Mouse (Mus musculus) kidney, adult 2 months (tissue): ENCODE measurements around the gene Adamtsl3. TPM values are rescaled to one million over a fixed set of nuclear protein-coding genes. Genes with fewer than 3 reads are reported as not detected.

Experiments
- DNase-seq: peaks from one replicate; pipeline ENCODE4 v3.0.0; 2021
- H3K27ac ChIP-seq: fragments of 200-500 bp; 2 replicates; pipeline ENCODE4 v1.5.1; 2012; ENCODE audit warnings: low read depth, low read length, control low read depth, inconsistent platforms; ENCODE audit not compliant: insufficient read depth
- H3K27me3 ChIP-seq: fragments of 200-500 bp; replicated peaks from 2 replicates; pipeline ENCODE4 v1.6.1; 2012; ENCODE audit warnings: mild to moderate bottlenecking, moderate library complexity, low read length, inconsistent platforms; ENCODE audit not compliant: control insufficient read depth, insufficient read depth
- H3K36me3 ChIP-seq: fragments of 200-500 bp; 2 replicates; pipeline ENCODE4 v1.6.1; 2012; ENCODE audit warnings: mild to moderate bottlenecking, moderate library complexity, low read length, inconsistent platforms; ENCODE audit not compliant: control insufficient read depth, insufficient read depth
- H3K4me1 ChIP-seq: fragments of 200-500 bp; 2 replicates; pipeline ENCODE4 v1.6.1; 2011; ENCODE audit warnings: low read length; ENCODE audit not compliant: control insufficient read depth, insufficient read depth
- H3K4me3 ChIP-seq: fragments of 200-500 bp; 2 replicates; pipeline ENCODE4 v1.5.1; 2011; ENCODE audit warnings: mild to moderate bottlenecking, low read depth, low read length, control low read depth; ENCODE audit not compliant: insufficient read depth
- CTCF ChIP-seq: fragments of 200-500 bp; conservative IDR thresholded peaks from 2 replicates; pipeline ENCODE4 v1.5.1; 2011; ENCODE audit warnings: low read depth, mild to moderate bottlenecking, control low read depth, low read length, moderate library complexity, mixed read lengths; ENCODE audit not compliant: insufficient read depth, insufficient read length
- POLR2A ChIP-seq: fragments of 200-500 bp; IDR thresholded peaks from one replicate; pipeline ENCODE4 v1.6.1; 2011; ENCODE audit warnings: low read depth, low read length, control low read depth
- WGBS: fragments of 180-500 bp; shearing (Covaris S2); methylation state at CpG from one replicate; pipeline ENCODE4 v1.1.7; 2018; 5-methylcytosine and 5-hydroxymethylcytosine counted together
- polyA plus RNA-seq: library from polyadenylated mRNA; depleted of rRNA; stranded (reverse); fragments of >200 nt; gene quantifications from 2 replicates; pipeline ENCODE4 v1.2.3, GENCODE M21; 2012; rRNA removed

Adamtsl3 gene
- polyA plus RNA-seq, 1 experiment, result 0.41 TPM

- TF ChIP-seq CTCF (no peak), POLR2A (no peak)
- DNase-seq, result no peak
- H3K4me3 ChIP-seq, result no peak overlapping the region
- no peak overlapping the region for H3K27ac ChIP-seq
- no peaks in the 10 kb centered on the region for H3K27me3 ChIP-seq
- no peaks in the 10 kb centered on the region for H3K36me3 ChIP-seq
- no peaks in the 10 kb centered on the region; the same call in 1 of the 2 replicates for H3K4me1 ChIP-seq
- WGBS, result 90% methylated on average over 3 of the region's 3 CpGs
These were observed 311.7 kb downstream of the Adamtsl3 start for GRCm38 (mm10) chr7:82647183-82647582.

GRCm38 (mm10) chr7:82647909-82648308 lies 312.4 kb downstream of the Adamtsl3 start:
- Histone ChIP-seq H3K27me3 (no peaks in the 10 kb centered on the region), H3K27ac (no peak overlapping the region), H3K4me1 (no peaks in the 10 kb centered on the region; the same call in 1 of the 2 replicates), H3K4me3 (peak overlapping the region; percentile 70), H3K36me3 (no peaks in the 10 kb centered on the region)
- TF ChIP-seq CTCF, result no peak
- TF ChIP-seq POLR2A, result no peak
- no peak for DNase-seq
- WGBS, result 25% methylated on average over 4 of the region's 4 CpGs

GRCm38 (mm10) chr7:82648353-82649080 lies 313.0 kb downstream of the Adamtsl3 start, which contains the start of the genes Saxo2 and Efl1:
TSS of gene Saxo2 (minus strand) at chr7:82648528.
TSS of gene Efl1 (plus strand) at chr7:82648614.
- peak; percentile 98 for DNase-seq
- H3K4me1 ChIP-seq, result no peaks in the 10 kb centered on the region; the same call in 1 of the 2 replicates
- peak within 1 kb of the TSS; percentile 70 for H3K4me3 ChIP-seq
- H3K27me3 ChIP-seq, result no peaks in the 10 kb centered on the region
- no peak within 1 kb of the TSS; the same call in 1 of the 2 replicates for H3K27ac ChIP-seq
- no peaks in the 10 kb centered on the region for H3K36me3 ChIP-seq
- WGBS, result under 1% methylated on average over 46 of the region's 46 CpGs
- TF ChIP-seq POLR2A, result no peak
- no peak for TF ChIP-seq CTCF

GRCm38 (mm10) chr7:82649081-82649445 lies 313.6 kb downstream of the Adamtsl3 start:
- Histone ChIP-seq H3K4me1 (no peaks in the 10 kb centered on the region; the same call in 1 of the 2 replicates), H3K27me3 (no peaks in the 10 kb centered on the region), H3K4me3 (peak overlapping the region; percentile 70), H3K27ac (no peak overlapping the region), H3K36me3 (no peaks in the 10 kb centered on the region)
- peak; percentile 3 for DNase-seq
- no peak for TF ChIP-seq POLR2A
- no peak for TF ChIP-seq CTCF
- 5% methylated on average over 6 of the region's 6 CpGs for WGBS

Other genes with a start within 250 kb of the Adamtsl3 start
- gene Sh3gl3, start 161.9 kb upstream of the Adamtsl3 start, polyA plus RNA-seq, result 0.26 and 0.36 TPM in 2 replicates